Mouse (Mus musculus) yolk sac, embryonic 10.5 days (tissue): ENCODE measurements at regions not wholly inside any gene's neighbourhood (a gene's known extent, or its start where the extent isn't known, plus 50 kb on each side); places are given as distances from the start of the nearest gene placed in this dataset.

Source experiments
- DNase-seq: peaks from one replicate; pipeline ENCODE4 v3.0.0-alpha.2; 2017; ENCODE audit warnings: low spot score

- DNase-seq = no peak
These were observed 247.3 kb downstream of the Tshz3 start for GRCm38 (mm10) chr7:36945024-36945815.

- no peak for DNase-seq
These were observed 251.6 kb downstream of the Tshz3 start for GRCm38 (mm10) chr7:36949511-36949910.

- DNase-seq = no peak
These were observed 257.5 kb downstream of the Tshz3 start for GRCm38 (mm10) chr7:36955376-36955775.

GRCm38 (mm10) chr7:36958255-36958654 is 260.3 kb downstream of the Tshz3 start:
- no peak for DNase-seq

GRCm38 (mm10) chr7:36971772-36972171 is 273.9 kb downstream of the Tshz3 start:
- DNase-seq = no peak

GRCm38 (mm10) chr7:36973654-36974320 is 275.9 kb downstream of the Tshz3 start:
- DNase-seq = no peak

- DNase-seq = no peak
These were observed 276.7 kb downstream of the Tshz3 start for GRCm38 (mm10) chr7:36974573-36974972.

GRCm38 (mm10) chr7:36975475-36975874 is 277.6 kb downstream of the Tshz3 start:
- no peak for DNase-seq

- DNase-seq = no peak
These were observed 279.9 kb downstream of the Tshz3 start for GRCm38 (mm10) chr7:36977819-36978218.

- DNase-seq = no peak
These were observed 291.5 kb downstream of the Tshz3 start for GRCm38 (mm10) chr7:36989380-36989779.

- DNase-seq = no peak
These were observed 306.7 kb downstream of the Tshz3 start for GRCm38 (mm10) chr7:37004601-37005000.

- no peak for DNase-seq
These were observed 307.8 kb downstream of the Tshz3 start for GRCm38 (mm10) chr7:37005701-37006100.

GRCm38 (mm10) chr7:37006921-37007320 is 309.0 kb downstream of the Tshz3 start:
- DNase-seq = no peak

GRCm38 (mm10) chr7:37011180-37011754 is 313.3 kb downstream of the Tshz3 start:
- DNase-seq = peak; percentile 13

- peak; percentile 22 for DNase-seq
These were observed 322.2 kb downstream of the Tshz3 start for GRCm38 (mm10) chr7:37020078-37020477.

- no peak for DNase-seq
These were observed 326.6 kb downstream of the Tshz3 start for GRCm38 (mm10) chr7:37024501-37025025.

GRCm38 (mm10) chr7:37064582-37065458 is 366.9 kb downstream of the Tshz3 start:
- no peak for DNase-seq

GRCm38 (mm10) chr7:37077698-37078097 is 379.8 kb downstream of the Tshz3 start:
- DNase-seq = no peak

GRCm38 (mm10) chr7:37078140-37078539 is 380.2 kb downstream of the Tshz3 start:
- DNase-seq = no peak

- DNase-seq = no peak
These were observed 391.8 kb downstream of the Tshz3 start for GRCm38 (mm10) chr7:37089726-37090125.

GRCm38 (mm10) chr7:37092572-37092971 is 394.7 kb downstream of the Tshz3 start:
- no peak for DNase-seq

- DNase-seq = no peak
These were observed 395.8 kb downstream of the Tshz3 start for GRCm38 (mm10) chr7:37093721-37094120.
